Mouse (Mus musculus) cerebellum, adult 2 months (tissue): ENCODE measurements around the gene Slc15a3. TPM values are rescaled to one million over a fixed set of nuclear protein-coding genes. Genes with fewer than 3 reads are reported as not detected.

Source experiments
- DNase-seq, 2 experiments: peaks; one replicate each; pipeline ENCODE4 v3.0.0; 2021
- H3K27ac ChIP-seq: fragments of 200-500 bp; 2 replicates; pipeline ENCODE4 v1.5.1; 2012; ENCODE audit warnings: low read length, control low read depth, inconsistent platforms; ENCODE audit not compliant: insufficient read depth
- H3K27me3 ChIP-seq: fragments of 200-500 bp; 2 replicates; pipeline ENCODE4 v1.6.1; 2012; ENCODE audit warnings: inconsistent platforms, mild to moderate bottlenecking, low read length, moderate library complexity; ENCODE audit not compliant: control insufficient read depth, insufficient read depth
- H3K4me1 ChIP-seq: fragments of 200-500 bp; 2 replicates; pipeline ENCODE4 v1.6.1; 2011; ENCODE audit warnings: low read length; ENCODE audit not compliant: control insufficient read depth, insufficient read depth
- H3K4me3 ChIP-seq: fragments of 200-500 bp; replicated peaks from 2 replicates; pipeline ENCODE3; 2011; ENCODE audit warnings: mild to moderate bottlenecking, low read depth, low read length, control low read depth; ENCODE audit not compliant: insufficient read depth
- CTCF ChIP-seq: fragments of 200-500 bp; IDR thresholded peaks from 2 replicates; pipeline ENCODE4 v1.5.1; 2011; ENCODE audit warnings: low read depth, mild to moderate bottlenecking, control low read depth, low read length, moderate library complexity, borderline replicate concordance; ENCODE audit not compliant: insufficient read depth
- POLR2A ChIP-seq: fragments of 200-500 bp; IDR thresholded peaks from 2 replicates; pipeline ENCODE4 v1.6.1; 2011; ENCODE audit warnings: low read length, control low read depth, borderline replicate concordance; ENCODE audit not compliant: insufficient read depth
- WGBS: fragments of 180-500 bp; shearing (Covaris S2); methylation state at CpG from one replicate; pipeline ENCODE4 v1.1.7; 2018; 5-methylcytosine and 5-hydroxymethylcytosine counted together
- polyA plus RNA-seq: library from polyadenylated mRNA; depleted of rRNA; stranded (reverse); fragments of >200 nt; gene quantifications from 2 replicates; pipeline ENCODE4 v1.2.3, GENCODE M21; 2012; rRNA removed

Gene Slc15a3
- 0.51 and 0.62 TPM in 2 replicates for polyA plus RNA-seq

DNA sequence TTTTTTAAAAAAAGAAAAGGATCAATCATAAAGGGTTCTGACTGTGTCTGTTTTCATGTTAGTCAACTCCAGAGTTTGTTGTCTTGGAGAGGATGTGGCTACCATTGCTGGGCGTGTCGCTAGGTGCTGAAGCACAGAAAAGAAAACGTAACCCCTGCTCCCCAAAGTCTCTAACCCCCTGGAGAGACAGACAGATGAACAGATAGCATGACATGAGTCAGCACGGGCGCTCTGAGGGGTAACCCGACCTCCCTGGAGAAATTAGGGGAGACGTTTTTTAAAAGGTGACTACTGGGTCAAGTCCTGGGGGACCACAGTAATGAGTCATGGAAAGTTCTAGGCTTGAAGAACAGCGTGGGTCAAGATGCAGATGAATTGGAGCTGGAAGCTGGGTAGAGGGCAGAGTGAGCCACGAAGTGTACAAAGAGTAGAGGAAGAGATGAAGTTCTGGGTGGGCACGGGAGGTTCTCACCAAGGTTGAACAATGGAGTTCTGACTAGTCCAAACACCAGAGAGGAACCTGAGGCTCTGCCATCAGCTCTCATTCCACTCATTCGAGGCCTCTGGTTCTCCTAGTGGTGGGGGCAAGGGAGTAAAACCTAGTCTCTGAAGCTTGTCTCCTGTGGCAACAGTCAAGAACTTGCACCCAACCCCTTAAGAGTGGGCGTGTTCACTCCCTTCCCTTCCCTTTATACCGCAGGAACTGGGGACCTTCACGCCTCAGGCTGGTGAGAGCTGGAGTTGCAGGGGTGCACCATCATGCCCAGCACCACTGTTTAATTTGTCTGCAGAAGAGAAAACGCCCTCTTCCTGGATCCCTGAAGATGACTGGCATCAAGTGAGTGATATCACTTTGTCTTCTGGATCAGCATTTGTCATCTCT lies at the start of gene Slc15a3:
Gene Slc15a3 (plus strand): TSS at position 718 of the 883 bp plus-strand sequence.
- H3K27ac ChIP-seq, result no peak within 1 kb of the TSS
- no peaks in the 10 kb centered on the region for H3K27me3 ChIP-seq

DNA sequence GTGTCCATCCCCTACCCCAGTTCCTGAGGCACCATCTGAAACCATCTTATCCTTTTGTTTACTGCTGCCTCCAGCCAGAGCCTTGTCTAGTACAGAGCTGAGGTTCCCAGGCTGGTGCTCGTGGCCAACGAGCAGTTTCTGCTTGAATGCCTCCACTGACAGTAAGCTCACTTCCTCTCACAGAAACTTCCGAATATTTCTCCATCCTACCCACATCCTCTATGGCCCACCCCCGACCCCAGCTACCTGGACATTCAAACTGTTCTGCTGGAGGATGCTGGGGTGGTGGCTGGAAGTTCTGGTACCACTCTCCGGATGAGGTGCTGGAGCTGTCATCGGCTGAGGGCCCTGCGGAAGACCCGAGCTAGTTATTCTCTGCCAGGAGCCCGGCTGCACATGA lies 49.2 kb upstream of the Slc15a3 start:
- no peak for TF ChIP-seq POLR2A
- no peak for TF ChIP-seq CTCF
- H3K27ac ChIP-seq, result no peak overlapping the region
- H3K27me3 ChIP-seq, result no peaks in the 10 kb centered on the region
- H3K4me1 ChIP-seq, result peaks cover 45% of the 10 kb centered on the region
- H3K4me3 ChIP-seq, result no peak overlapping the region
- peak in 1 of 2 experiments; percentile 3 for DNase-seq
- WGBS, result 67% methylated on average over 9 of the region's 9 CpGs

More for the DNA sequence above, at the start of gene Slc15a3:
- Histone ChIP-seq H3K4me1 (peaks cover 3% of the 10 kb centered on the region; the same call in 1 of the 2 replicates), H3K4me3 (no peak within 1 kb of the TSS)
- TF ChIP-seq CTCF (no peak), POLR2A (no peak)
- 87% methylated on average over 15 of the region's 15 CpGs for WGBS
- DNase-seq, result no peak

DNA sequence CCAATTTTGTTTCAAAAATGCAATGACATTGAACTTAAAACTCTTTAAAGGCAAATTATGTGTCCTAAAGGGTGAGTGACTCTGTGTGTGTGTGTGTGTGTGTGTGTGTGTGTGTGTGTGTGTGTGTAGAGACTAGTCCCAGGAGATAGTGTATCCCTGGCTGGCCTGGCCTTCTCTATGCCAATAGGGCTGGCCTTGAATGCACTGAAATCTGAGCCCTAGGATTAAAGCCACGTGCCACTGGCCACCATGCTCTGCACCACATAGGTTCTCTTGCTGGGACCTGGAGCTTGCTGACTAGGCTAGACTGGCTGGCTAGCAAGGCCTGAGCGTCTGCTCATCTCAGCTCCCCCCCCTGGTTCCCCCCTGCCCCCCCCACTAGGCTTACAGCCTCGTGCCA lies 46.5 kb upstream of the Slc15a3 start:
- DNase-seq, result peak in 1 of 2 experiments; percentile 1
- H3K27me3 ChIP-seq, result no peaks in the 10 kb centered on the region
- H3K27ac ChIP-seq, result no peak overlapping the region
- H3K4me1 ChIP-seq, result peaks cover 29% of the 10 kb centered on the region
- no peak for TF ChIP-seq POLR2A
- WGBS, result 68% methylated on average over 3 of the region's 3 CpGs
- H3K4me3 ChIP-seq, result no peak overlapping the region

DNA sequence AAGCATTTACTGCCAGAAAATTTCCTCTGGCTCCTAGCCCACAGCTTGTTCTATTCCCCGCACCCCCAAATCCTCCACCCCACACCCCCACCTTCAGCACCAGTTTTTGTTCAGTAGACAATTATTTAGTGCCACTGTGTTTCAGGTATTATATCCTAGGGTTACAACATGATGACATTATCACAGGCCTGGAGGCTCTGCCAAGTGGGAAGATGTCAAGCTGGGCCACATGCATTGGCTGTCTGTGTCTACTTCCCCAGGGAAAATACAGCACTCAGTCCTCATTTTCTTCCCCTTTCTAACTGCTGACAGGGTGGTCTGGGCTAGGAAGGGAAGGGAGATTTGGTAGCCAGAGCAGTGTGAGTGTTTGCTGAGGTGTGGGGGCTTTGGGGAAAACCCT lies 44.6 kb upstream of the Slc15a3 start:
- no peak for TF ChIP-seq POLR2A
- no peak for TF ChIP-seq CTCF
- no peaks in the 10 kb centered on the region for H3K27me3 ChIP-seq
- WGBS, result 35% methylated on average over 1 of the region's 1 CpGs

DNA sequence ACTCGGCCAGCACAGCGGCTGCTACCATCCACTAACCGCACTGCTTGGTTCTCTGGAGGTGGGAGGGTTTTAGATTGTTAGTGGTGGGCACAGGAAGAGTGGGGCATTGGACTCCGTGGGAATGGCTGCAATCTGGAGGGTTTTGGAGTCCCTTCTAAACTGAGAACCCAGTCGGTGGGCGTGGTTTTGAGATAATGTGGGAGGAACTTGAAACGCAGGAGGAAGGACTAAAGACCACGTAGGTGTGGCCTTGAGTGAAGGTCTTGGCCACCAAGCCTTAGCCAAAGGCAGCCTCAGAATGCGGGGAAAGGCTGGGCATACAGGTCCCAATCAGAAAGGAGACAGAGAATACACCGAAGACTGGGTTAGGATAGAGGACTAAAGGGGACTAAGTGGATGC lies 41.0 kb upstream of the Slc15a3 start:
- DNase-seq, result no peak
- H3K27ac ChIP-seq, result no peak overlapping the region
- WGBS, result 87% methylated on average over 10 of the region's 10 CpGs

More for the DNA sequence above, 44.6 kb upstream of the Slc15a3 start:
- DNase-seq, result peak; percentile 43 to 60
- Histone ChIP-seq H3K27ac (peak overlapping the region; percentile 58; the same call in 1 of the 2 replicates), H3K4me3 (no peak overlapping the region), H3K4me1 (peaks cover 22% of the 10 kb centered on the region)

DNA sequence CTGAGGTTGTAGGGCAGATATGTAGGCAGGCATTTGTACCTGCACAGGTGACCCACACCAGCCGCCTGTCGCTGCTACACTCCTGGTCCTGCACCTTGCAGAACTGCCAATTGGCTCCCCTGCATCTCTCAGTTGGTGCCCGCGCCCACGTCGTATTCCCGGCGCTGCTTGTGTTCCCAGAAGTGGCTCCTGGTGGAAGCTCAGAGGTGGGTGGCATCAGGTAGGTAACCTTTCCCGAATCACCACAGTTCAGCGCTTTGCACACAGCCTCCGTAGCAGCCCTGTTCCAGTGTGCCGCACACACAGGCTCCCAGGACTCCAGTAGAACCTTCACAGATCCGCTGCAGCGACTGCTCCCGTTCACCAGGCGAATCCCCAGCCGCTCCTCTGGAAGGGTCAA lies 40.4 kb upstream of the Slc15a3 start:
- H3K4me1 ChIP-seq, result peaks cover 38% of the 10 kb centered on the region
- H3K27ac ChIP-seq, result no peak overlapping the region
- 94% methylated on average over 17 of the region's 17 CpGs for WGBS
- DNase-seq, result peak in 1 of 2 experiments; percentile 14
- no peak overlapping the region for H3K4me3 ChIP-seq
- TF ChIP-seq POLR2A, result no peak
- H3K27me3 ChIP-seq, result no peaks in the 10 kb centered on the region

More for the DNA sequence above, 41.0 kb upstream of the Slc15a3 start:
- Histone ChIP-seq H3K27me3 (no peaks in the 10 kb centered on the region), H3K4me3 (no peak overlapping the region), H3K4me1 (peaks cover 39% of the 10 kb centered on the region)
- TF ChIP-seq POLR2A (no peak), CTCF (no peak)

DNA sequence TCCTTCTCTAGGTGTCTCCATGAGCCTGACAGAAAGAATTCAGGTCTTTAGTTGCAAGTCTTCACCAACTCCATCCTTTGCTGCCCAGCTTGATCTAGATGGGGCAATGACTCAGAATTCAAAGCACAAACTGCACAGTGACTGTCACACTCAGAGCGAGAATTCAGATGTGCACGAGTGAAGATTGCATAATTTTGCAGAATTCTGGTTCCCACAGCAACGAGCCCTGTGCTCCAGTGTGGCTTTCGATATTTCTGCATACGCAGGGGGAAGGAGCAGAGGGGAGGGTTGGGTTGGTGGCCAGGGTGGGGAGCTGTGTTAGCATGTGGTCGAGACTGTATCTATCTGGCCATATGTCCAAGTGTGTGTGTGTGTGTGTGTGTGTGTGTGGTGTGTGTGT lies 38.5 kb upstream of the Slc15a3 start:
- H3K4me1 ChIP-seq, result peaks cover 28% of the 10 kb centered on the region
- no peak for TF ChIP-seq CTCF
- TF ChIP-seq POLR2A, result no peak
- DNase-seq, result peak in 1 of 2 experiments; percentile 31
- H3K27me3 ChIP-seq, result no peaks in the 10 kb centered on the region
- 41% methylated on average over 6 of the region's 6 CpGs for WGBS
- H3K27ac ChIP-seq, result no peak overlapping the region
- H3K4me3 ChIP-seq, result no peak overlapping the region

DNA sequence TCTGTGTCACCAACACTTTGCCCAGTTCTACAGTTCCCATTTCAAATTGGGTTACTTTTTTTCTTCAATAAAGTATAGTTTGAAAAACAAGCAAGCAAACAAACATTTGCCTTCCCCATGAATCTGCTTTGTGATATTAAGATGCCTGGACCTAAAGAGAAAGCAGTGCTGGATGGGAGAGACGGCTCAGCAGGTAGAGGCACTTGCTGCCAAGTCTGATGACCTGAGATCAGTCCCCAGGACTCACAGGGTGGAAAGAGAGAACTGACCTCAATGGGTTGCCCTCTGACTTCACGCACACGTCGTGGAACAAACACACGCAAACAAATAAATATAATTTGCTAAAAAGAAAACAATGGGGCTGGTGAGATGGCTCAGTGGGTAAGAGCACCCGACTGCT lies 37.6 kb upstream of the Slc15a3 start:
- Histone ChIP-seq H3K4me3 (no peak overlapping the region), H3K4me1 (peaks cover 36% of the 10 kb centered on the region), H3K27ac (no peak overlapping the region), H3K27me3 (no peaks in the 10 kb centered on the region)
- no peak for TF ChIP-seq CTCF
- no peak for TF ChIP-seq POLR2A
- 49% methylated on average over 6 of the region's 6 CpGs for WGBS
- DNase-seq, result peak; percentile 47 to 66
